ENCODE assay signal across 25 mouse cellular contexts in the genomic region with DNA sequence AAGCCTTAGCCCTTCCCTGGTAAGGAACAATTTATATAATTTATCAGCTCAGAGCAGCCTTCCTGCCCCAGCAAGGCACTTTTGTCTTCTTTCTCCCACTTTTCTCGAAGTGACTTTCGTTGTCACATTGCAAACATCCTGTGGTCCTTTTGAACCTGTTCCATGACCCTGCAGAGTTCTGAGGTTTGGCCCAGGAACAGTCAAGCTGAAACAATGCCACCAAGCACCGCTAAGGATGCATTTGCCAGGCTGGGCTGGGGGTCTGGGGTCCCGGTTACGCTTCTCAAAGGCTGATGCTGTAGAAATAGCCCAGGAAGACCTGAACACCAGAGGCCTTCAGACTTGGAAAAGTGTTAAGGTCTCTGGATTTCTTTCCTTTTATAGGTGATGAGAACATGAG. TPM values are rescaled to one million over a fixed set of nuclear protein-coding genes. Genes with fewer than 3 reads are reported as not detected.
DNase-seq lines count a peak whose midpoint lies in the region; ATAC-seq and TF ChIP-seq lines count a peak whose summit lies in the region.
"Had no signal": no experiment of that assay in that cellular context is flagged by ENCODE, and none has a peak within 500 bp of the region (broad histone marks: within the 10 kb centered on the region; RNA-seq: fewer than 3 reads in every experiment).

No protein-coding gene starts in this region.

- no peaks in the 10 kb centered on the region for H3K36me3 ChIP-seq in heart, embryonic 13.5 days
- H3K36me3 ChIP-seq: embryonic facial prominence, embryonic 13.5 days; embryonic facial prominence, embryonic 15.5 days; forebrain, embryonic 10.5 days; forebrain, embryonic 12.5 days had no signal

- WGBS in heart, embryonic 13.5 days: 75% methylated on average over 5 of the region's 5 CpGs

- intact Hi-C loops in left cerebral cortex, adult 2 months (cut with DNase I): no loop called here

- no peak for ATAC-seq in heart, embryonic 13.5 days (ENCODE audit: extremely low read depth, insufficient number of reproducible peaks, low FRiP score, low TSS enrichment)
- ATAC-seq in activated CD4-positive, CD25-positive, alpha-beta regulatory T cell, adult 4 months: no peak
- ATAC-seq: forebrain, embryonic 14.5 days; forebrain, embryonic 16.5 days had no signal

- DNase-seq in heart, adult 11 months: no peak
- DNase-seq in left cerebral cortex, adult 2 months (ENCODE audit: extremely low spot score in 1 of 2, low spot score in 2 of 2): no peak
- DNase-seq in left cerebral cortex, adult 8-10 months (ENCODE audit: low spot score in 2 of 2): no peak
- DNase-seq: adrenal gland, adult 8-10 months; adrenal gland, postnatal 14 days; adrenal gland, postnatal 36 days; cerebellum, adult 11-12 months; cerebellum, adult 2 months; cerebellum, adult 9-10 months; cerebellum, postnatal 10 days; cerebellum, postnatal 25 days; embryo, embryonic 11 days had no signal

- H3K27ac ChIP-seq in heart, embryonic 13.5 days (replicated peaks): peak overlapping the region; percentile 45; the same call in 1 of the 2 replicates
- peak overlapping the region; percentile 87 for H3K27ac ChIP-seq in left cerebral cortex, adult 2 months
- H3K27ac ChIP-seq: embryonic facial prominence, embryonic 13.5 days; embryonic facial prominence, embryonic 15.5 days; forebrain, embryonic 10.5 days; forebrain, embryonic 12.5 days had no signal

- peaks cover 23% of the 10 kb centered on the region for H3K4me1 ChIP-seq in heart, embryonic 13.5 days
- H3K4me1 ChIP-seq: embryonic facial prominence, embryonic 13.5 days had no signal

- no peak overlapping the region for H3K4me2 ChIP-seq in heart, embryonic 13.5 days
- H3K4me2 ChIP-seq: embryonic facial prominence, embryonic 13.5 days; embryonic facial prominence, embryonic 15.5 days; forebrain, embryonic 12.5 days had no signal

- H3K9ac ChIP-seq in heart, embryonic 13.5 days: no peak overlapping the region
- H3K9ac ChIP-seq: embryonic facial prominence, embryonic 13.5 days; embryonic facial prominence, embryonic 15.5 days; forebrain, embryonic 12.5 days had no signal

- H3K9me3 ChIP-seq in heart, embryonic 13.5 days: 0 out of 2 replicates have a peak, but pooled peaks cover 3% of the 10 kb centered on the region
- H3K9me3 ChIP-seq: embryonic facial prominence, embryonic 13.5 days; embryonic facial prominence, embryonic 15.5 days; forebrain, embryonic 10.5 days; forebrain, embryonic 12.5 days had no signal

- no peak for TF ChIP-seq CTCF in left cerebral cortex, adult 2 months (IDR thresholded peaks at IDR 0.05)

- no peak overlapping the region for H3K4me3 ChIP-seq in heart, embryonic 13.5 days
- no peak overlapping the region for H3K4me3 ChIP-seq in left cerebral cortex, adult 2 months
- H3K4me3 ChIP-seq: embryonic facial prominence, embryonic 13.5 days; embryonic facial prominence, embryonic 15.5 days; erythroblast, embryonic 14.5 days; forebrain, embryonic 10.5 days; forebrain, embryonic 12.5 days had no signal

- no peaks in the 10 kb centered on the region for H3K27me3 ChIP-seq in heart, embryonic 13.5 days (replicated peaks)
- H3K27me3 ChIP-seq: embryonic facial prominence, embryonic 13.5 days; forebrain, embryonic 12.5 days had no signal

RNA-seq across cellular contexts. Expression of a gene that starts 53.2 kb away (rescaled TPM):
- not detected in 2 replicates for polyA plus RNA-seq in heart, embryonic 13.5 days (2015; fragmentation: Nextera tagmentation; extraction: Ambion mirVana)
- not detected for total RNA-seq in left cerebral cortex, adult 2 months (2021)
- total RNA-seq in left cerebral cortex, adult 8-10 months (2022): not detected
- not detected for polyA plus RNA-seq in activated CD4-positive, CD25-positive, alpha-beta regulatory T cell, adult 4 months (2017; shearing (Covaris generic))
- total RNA-seq: adrenal gland, adult 18-20 months; adrenal gland, adult 8-10 months; adrenal gland, postnatal 14 days; adrenal gland, postnatal 36 days; MEL had no signal
- polyA plus RNA-seq: C2C12; embryonic facial prominence, embryonic 11.5 days; embryonic facial prominence, embryonic 13.5 days; embryonic facial prominence, embryonic 15.5 days; erythroblast, embryonic 14.5 days; forebrain, embryonic 10.5 days; forebrain, embryonic 12.5 days; forebrain, embryonic 14.5 days; forebrain, embryonic 16.5 days had no signal

RNA-seq across cellular contexts. Expression of a gene that starts 55.3 kb away (rescaled TPM):
- 0.13 TPM in 1 of 2 replicates, not detected in the other for polyA plus RNA-seq in heart, embryonic 13.5 days (2015; fragmentation: Nextera tagmentation; extraction: Ambion mirVana)
- not detected for total RNA-seq in left cerebral cortex, adult 2 months (2021)
- total RNA-seq in left cerebral cortex, adult 8-10 months (2022): not detected
- polyA plus RNA-seq in activated CD4-positive, CD25-positive, alpha-beta regulatory T cell, adult 4 months (2017; shearing (Covaris generic)): not detected
- total RNA-seq: adrenal gland, postnatal 14 days; MEL had no signal
- polyA plus RNA-seq: cerebellum, adult 2 months; erythroblast, embryonic 14.5 days; forebrain, embryonic 12.5 days; forebrain, embryonic 14.5 days; forebrain, embryonic 16.5 days had no signal

RNA-seq across cellular contexts. Expression of a gene that starts 57.6 kb away (rescaled TPM):
- polyA plus RNA-seq in heart, embryonic 13.5 days (2015; fragmentation: Nextera tagmentation; extraction: Ambion mirVana): 45.4 and 48.9 TPM in 2 replicates
- under 1 TPM; 0.12 to 0.16 TPM for total RNA-seq in left cerebral cortex, adult 2 months (2021)
- total RNA-seq in left cerebral cortex, adult 8-10 months (2022): under 1 TPM; 0.26 to 0.38 (median 0.35) TPM
- not detected for polyA plus RNA-seq in activated CD4-positive, CD25-positive, alpha-beta regulatory T cell, adult 4 months (2017; shearing (Covaris generic))
- total RNA-seq: adrenal gland, adult 18-20 months; MEL had no signal
- polyA plus RNA-seq: erythroblast, embryonic 14.5 days had no signal
